Mouse (Mus musculus) hindbrain, postnatal 0 days (tissue): Measurements from ENCODE around the gene Nos1ap. TPM values are rescaled to one million over a fixed set of nuclear protein-coding genes. Genes with fewer than 3 reads are reported as not detected.

Source experiments
- ATAC-seq: fragments of 200-750 bp; cut with Nextera tagmentation; 2 replicates; pipeline ENCODE4 v1.8.0; 2017; ENCODE audit warnings: mild to moderate bottlenecking, moderate TSS enrichment, moderate library complexity
- DNase-seq: peaks from one replicate; pipeline ENCODE4 v3.0.0-alpha.2; 2015; ENCODE audit warnings: low spot score
- H3K27ac ChIP-seq: fragments of 300-500 bp; sonication (generic); 2 replicates; pipeline ENCODE4 v1.5.1; 2014; ENCODE audit warnings: mild to moderate bottlenecking
- H3K27me3 ChIP-seq: fragments of 300-500 bp; sonication (generic); 2 replicates; pipeline ENCODE4 v1.6.1; 2014; ENCODE audit warnings: low read length, mixed read lengths; ENCODE audit not compliant: insufficient read depth
- H3K36me3 ChIP-seq: fragments of 300-500 bp; sonication (generic); 2 replicates; pipeline ENCODE4 v1.6.1; 2014; ENCODE audit warnings: low read length, mixed read lengths; ENCODE audit not compliant: insufficient read depth
- H3K4me1 ChIP-seq: fragments of 300-500 bp; sonication (generic); 2 replicates; pipeline ENCODE4 v1.6.1; 2014; ENCODE audit warnings: antibody characterized with exemption, low read length, mixed read lengths; ENCODE audit not compliant: insufficient read depth
- H3K4me2 ChIP-seq: fragments of 300-500 bp; sonication (generic); 2 replicates; pipeline ENCODE4 v1.6.1; 2014; ENCODE audit warnings: low read depth, mild to moderate bottlenecking, low read length, moderate library complexity, mixed read lengths
- H3K4me3 ChIP-seq: fragments of 300-500 bp; sonication (generic); 2 replicates; pipeline ENCODE4 v1.5.1; 2014; ENCODE audit warnings: low read length
- H3K9ac ChIP-seq: fragments of 300-500 bp; sonication (generic); replicated peaks from 2 replicates; pipeline ENCODE4 v1.6.1; 2014; ENCODE audit warnings: mild to moderate bottlenecking, low read length, moderate library complexity, mixed read lengths
- H3K9me3 ChIP-seq: fragments of 300-500 bp; sonication (generic); 2 replicates; pipeline ENCODE4 v1.6.1; 2016; ENCODE audit warnings: low read length, mixed read lengths
- CTCF ChIP-seq: IDR thresholded peaks from 2 replicates; pipeline ENCODE4 v1.5.1; 2016; ENCODE audit warnings: antibody characterized with exemption, control low read depth, low read depth
- WGBS: fragments of 180-500 bp; shearing (Covaris S2); extraction: QIAGEN DNeasy Blood & Tissue Kit; methylation state at CpG from one replicate; pipeline ENCODE4 v1.1.7; 2014; 5-methylcytosine and 5-hydroxymethylcytosine counted together
- polyA plus RNA-seq: library from polyadenylated mRNA; unstranded; fragments of >200 nt; fragmentation: Nextera tagmentation; extraction: Ambion mirVana; gene quantifications from 2 replicates; pipeline ENCODE4 v1.2.1, GENCODE M21; 2015
- total RNA-seq: library from RNA; depleted of rRNA; stranded (reverse); fragments of >200 nt; gene quantifications from 2 replicates; pipeline ENCODE4 v1.2.3, GENCODE M21; 2014

The Nos1ap gene
- total and polyA plus RNA-seq, 2 experiments from 2014 or later: 10.1 to 12.4 TPM

DNA sequence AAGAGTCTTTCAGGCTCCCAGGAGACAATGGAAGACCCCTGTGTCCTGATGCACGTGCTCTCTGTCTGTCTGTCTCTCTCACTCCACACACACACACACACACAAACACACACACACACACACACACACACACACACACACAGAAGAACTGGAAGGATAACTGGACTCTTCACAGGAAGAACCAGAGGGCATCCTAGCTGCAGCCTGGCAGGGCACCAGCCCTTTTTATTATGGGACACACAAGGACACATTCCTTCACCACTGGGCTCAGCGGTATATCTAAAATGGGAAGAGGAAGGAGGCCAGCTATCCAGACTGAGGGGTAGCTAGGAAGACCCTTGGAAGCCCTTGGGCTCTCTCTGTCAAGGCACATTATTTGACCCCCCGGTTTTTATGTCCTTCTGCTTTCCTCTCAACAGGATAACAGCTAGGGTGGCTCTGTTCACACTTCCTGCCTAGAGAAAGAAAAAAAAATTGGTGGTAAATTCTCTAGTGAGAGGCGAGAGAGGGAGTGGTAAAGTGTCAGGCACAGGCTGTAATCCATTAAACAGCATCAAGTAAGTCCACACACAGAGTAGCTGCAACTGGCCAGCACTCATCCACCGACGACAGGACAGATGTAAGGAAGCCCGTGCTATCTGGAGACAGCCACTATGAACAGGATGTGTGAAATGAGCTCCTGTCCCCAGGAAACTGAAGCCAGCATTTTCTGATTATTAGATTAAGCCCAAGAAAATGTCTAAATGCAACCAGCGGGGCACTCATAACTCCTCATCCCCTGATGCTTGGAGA lies 38.8 kb downstream of the Nos1ap start:
- Histone ChIP-seq H3K4me1 (no peaks in the 10 kb centered on the region), H3K27me3 (no peaks in the 10 kb centered on the region), H3K9ac (no peak overlapping the region), H3K27ac (no peak overlapping the region), H3K36me3 (no peaks in the 10 kb centered on the region), H3K4me3 (no peak overlapping the region), H3K4me2 (no peak overlapping the region), H3K9me3 (no peaks in the 10 kb centered on the region; the same call in 1 of the 2 replicates)
- no peak for DNase-seq
- TF ChIP-seq CTCF: no peak
- WGBS: 38% methylated on average over 8 of the region's 8 CpGs
- no peak for ATAC-seq

DNA sequence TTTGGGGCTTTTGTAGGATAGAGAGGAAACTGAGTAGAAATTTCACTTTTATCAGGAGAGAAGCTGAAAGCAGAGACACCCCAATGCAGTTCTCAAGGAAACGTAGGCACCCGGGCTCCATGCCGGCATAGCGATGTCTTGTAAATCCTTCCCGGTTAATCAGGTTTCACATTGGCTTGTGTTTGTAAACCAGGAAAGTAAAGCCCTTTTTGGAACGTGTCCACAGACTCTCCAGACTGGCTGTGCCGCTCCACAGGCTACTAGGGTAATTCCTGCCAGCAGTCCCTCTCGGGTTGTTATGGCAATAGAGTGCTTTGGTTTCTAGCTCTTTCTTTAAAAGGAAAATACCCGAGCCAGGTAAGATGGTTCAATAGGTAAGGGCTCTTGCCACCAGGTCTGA lies 40.6 kb downstream of the Nos1ap start:
- peak; percentile 80 for ATAC-seq
- H3K4me1 ChIP-seq: no peaks in the 10 kb centered on the region
- H3K4me2 ChIP-seq: peak overlapping the region; percentile 19; the same call in 1 of the 2 replicates
- TF ChIP-seq CTCF: no peak
- no peak overlapping the region for H3K9ac ChIP-seq
- WGBS: 37% methylated on average over 9 of the region's 9 CpGs
- DNase-seq: peak; percentile 90
- H3K4me3 ChIP-seq: no peak overlapping the region
- no peaks in the 10 kb centered on the region for H3K36me3 ChIP-seq
- no peaks in the 10 kb centered on the region; the same call in 1 of the 2 replicates for H3K9me3 ChIP-seq
- H3K27ac ChIP-seq: no peak overlapping the region
- no peaks in the 10 kb centered on the region for H3K27me3 ChIP-seq

DNA sequence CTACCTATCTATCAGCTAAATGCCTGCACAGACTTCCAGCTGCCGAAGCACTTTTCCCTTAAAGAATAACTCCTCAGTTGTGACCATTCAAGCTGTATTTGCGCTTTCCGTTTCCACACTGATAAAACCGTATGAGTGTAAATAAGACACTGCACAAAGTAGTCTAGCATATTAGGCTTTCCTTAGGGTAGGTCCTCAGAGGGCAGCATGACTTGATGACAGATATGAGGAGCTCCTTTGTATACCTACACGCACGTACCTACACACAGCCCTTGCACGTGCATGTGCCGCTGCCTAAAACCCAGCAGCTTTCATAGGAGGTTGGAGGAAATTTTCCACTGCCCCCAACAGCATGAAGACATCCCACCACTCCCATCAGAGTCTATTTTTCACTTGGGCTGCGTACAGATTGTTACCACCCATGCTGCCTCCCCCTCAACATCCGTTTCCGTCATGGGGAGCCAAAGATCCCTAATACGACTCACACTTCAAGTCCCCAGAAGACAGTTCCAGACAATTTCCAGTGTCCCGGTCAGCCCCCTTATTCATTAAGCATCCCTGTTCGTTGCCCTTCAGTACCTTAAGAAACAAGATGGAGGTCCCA lies 41.4 kb downstream of the Nos1ap start:
- ATAC-seq (no peak), DNase-seq (no peak)
- no peaks in the 10 kb centered on the region for H3K4me1 ChIP-seq
- no peaks in the 10 kb centered on the region for H3K36me3 ChIP-seq
- H3K4me2 ChIP-seq: peak overlapping the region; percentile 19; the same call in 1 of the 2 replicates
- no peak overlapping the region for H3K27ac ChIP-seq
- no peak overlapping the region for H3K4me3 ChIP-seq
- H3K27me3 ChIP-seq: no peaks in the 10 kb centered on the region
- no peaks in the 10 kb centered on the region; the same call in 1 of the 2 replicates for H3K9me3 ChIP-seq
- H3K9ac ChIP-seq: no peak overlapping the region
- TF ChIP-seq CTCF: no peak
- 82% methylated on average over 14 of the region's 14 CpGs for WGBS

DNA sequence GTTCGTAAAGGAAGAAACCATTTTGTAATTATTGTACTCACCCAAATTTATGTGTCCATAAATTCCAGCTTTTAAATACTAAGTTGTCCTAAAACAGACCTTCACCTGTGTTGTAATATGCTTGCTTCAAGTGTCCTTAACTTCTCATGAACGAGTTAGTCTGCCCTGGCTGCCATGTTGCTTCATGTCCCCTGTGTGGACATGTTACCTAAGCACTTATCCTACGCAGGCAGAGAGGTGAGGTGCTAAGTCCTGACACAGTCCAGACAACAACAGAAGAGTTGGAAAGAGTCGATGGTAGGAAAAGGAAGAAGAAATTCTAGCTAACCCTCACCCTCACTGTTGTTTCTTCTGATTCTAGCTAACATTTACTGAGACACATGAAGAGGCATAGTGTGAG lies 43.4 kb downstream of the Nos1ap start:
- H3K9me3 ChIP-seq: no peaks in the 10 kb centered on the region; the same call in 1 of the 2 replicates
- H3K27ac ChIP-seq: no peak overlapping the region
- no peaks in the 10 kb centered on the region for H3K4me1 ChIP-seq
- ATAC-seq (no peak), DNase-seq (no peak)
- H3K9ac ChIP-seq: no peak overlapping the region
- TF ChIP-seq CTCF: no peak
- no peak overlapping the region for H3K4me3 ChIP-seq
- H3K27me3 ChIP-seq: no peaks in the 10 kb centered on the region
- H3K4me2 ChIP-seq: no peak overlapping the region
- H3K36me3 ChIP-seq: no peaks in the 10 kb centered on the region
- WGBS: 95% methylated on average over 4 of the region's 4 CpGs

DNA sequence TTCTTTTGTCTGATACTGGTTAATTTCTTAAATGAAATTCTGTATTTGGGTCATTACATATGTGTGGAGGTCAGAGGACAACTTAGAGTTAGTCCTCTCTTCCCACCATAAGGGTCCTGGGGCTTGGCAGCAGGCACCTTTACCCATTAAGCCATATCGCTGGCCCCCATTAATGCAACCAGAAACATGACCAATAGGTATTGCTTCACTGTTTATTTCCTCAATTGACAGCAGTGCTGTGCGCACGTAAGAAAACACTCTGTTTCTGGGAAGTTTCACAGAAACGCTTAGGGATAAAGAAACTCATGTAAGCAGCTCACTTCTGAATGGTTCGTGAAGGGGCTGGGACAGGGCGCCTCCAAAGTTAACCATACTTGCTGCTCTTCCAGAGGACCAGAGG lies 44.4 kb downstream of the Nos1ap start:
- no peak overlapping the region for H3K27ac ChIP-seq
- DNase-seq (no peak), ATAC-seq (no peak)
- H3K4me1 ChIP-seq: no peaks in the 10 kb centered on the region
- 92% methylated on average over 6 of the region's 6 CpGs for WGBS
- H3K9me3 ChIP-seq: no peaks in the 10 kb centered on the region; the same call in 1 of the 2 replicates
- no peaks in the 10 kb centered on the region for H3K27me3 ChIP-seq
- no peak overlapping the region for H3K9ac ChIP-seq
- H3K36me3 ChIP-seq: no peaks in the 10 kb centered on the region
- H3K4me2 ChIP-seq: no peak overlapping the region
- no peak overlapping the region for H3K4me3 ChIP-seq
- no peak for TF ChIP-seq CTCF

DNA sequence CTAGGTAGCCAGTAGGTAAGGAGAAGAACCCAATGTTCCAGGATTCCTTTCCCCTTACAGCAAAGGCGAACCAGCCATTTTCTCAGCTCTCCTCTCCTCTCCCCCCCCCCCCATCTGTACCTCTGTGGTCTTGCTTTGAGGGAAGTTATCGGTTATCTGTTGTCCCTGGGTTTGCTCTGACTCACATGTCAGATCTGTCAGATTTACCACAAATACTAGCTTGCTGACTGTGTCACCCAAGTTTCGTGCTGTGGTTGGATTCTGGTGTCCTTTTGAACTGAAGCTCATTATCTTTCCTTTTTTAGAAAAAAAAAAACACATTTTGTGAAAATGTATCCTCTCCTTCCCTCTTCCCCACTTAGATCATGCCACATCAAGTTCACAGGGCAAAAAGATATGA lies 50.2 kb downstream of the Nos1ap start:
- Histone ChIP-seq H3K27me3 (no peaks in the 10 kb centered on the region), H3K9me3 (no peaks in the 10 kb centered on the region), H3K4me3 (no peak overlapping the region), H3K4me1 (0 out of 2 replicates have a peak, but pooled peaks cover 5% of the 10 kb centered on the region), H3K4me2 (no peak overlapping the region), H3K9ac (no peak overlapping the region), H3K36me3 (no peaks in the 10 kb centered on the region), H3K27ac (no peak overlapping the region)
- ATAC-seq (no peak), DNase-seq (no peak)
- 86% methylated on average over 3 of the region's 3 CpGs for WGBS
- no peak for TF ChIP-seq CTCF

DNA sequence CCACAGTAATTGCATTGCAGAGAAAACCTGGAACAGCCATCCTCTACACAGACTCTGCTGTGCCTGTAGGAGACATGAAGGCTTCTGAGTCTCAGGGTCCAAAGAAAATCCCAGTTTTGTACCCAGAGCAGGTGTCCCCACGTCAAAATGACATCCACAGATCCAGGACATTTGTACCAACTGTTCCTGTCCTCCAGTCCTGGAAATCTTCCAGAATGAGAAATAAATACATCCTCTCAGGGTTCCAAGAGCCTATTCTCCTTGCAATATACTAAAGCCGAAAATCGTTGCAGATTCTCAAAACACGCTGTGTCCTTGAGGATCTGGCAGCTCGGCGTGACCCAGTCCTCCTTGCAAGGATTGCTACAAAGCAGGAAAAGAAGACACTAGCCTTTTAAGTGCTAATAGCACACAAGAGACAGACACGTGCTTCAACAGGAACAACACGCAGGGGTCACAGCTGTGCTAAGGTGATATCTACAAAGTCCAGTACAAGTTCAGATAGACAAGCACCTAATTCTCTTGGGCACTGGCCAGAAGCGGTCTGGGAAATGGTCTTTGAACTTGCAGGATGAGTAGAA lies 51.1 kb downstream of the Nos1ap start:
- peak; percentile 35 for DNase-seq

More for the DNA sequence above, 51.1 kb downstream of the Nos1ap start:
- Histone ChIP-seq H3K9ac (no peak overlapping the region), H3K9me3 (no peaks in the 10 kb centered on the region), H3K4me3 (no peak overlapping the region), H3K36me3 (no peaks in the 10 kb centered on the region), H3K27me3 (no peaks in the 10 kb centered on the region), H3K4me2 (no peak overlapping the region), H3K27ac (no peak overlapping the region), H3K4me1 (0 out of 2 replicates have a peak, but pooled peaks cover 5% of the 10 kb centered on the region)
- 61% methylated on average over 9 of the region's 9 CpGs for WGBS
- ATAC-seq: peak; percentile 49; the same call in 1 of the 2 replicates
- TF ChIP-seq CTCF: no peak
